Mouse (Mus musculus) forebrain, postnatal 0 days (tissue): ENCODE measurements around the gene Gm20662. TPM values are rescaled to one million over a fixed set of nuclear protein-coding genes. Genes with fewer than 3 reads are reported as not detected.

Source experiments
- ATAC-seq: fragments of 200-750 bp; cut with Nextera tagmentation; 2 replicates; pipeline ENCODE4 v1.8.0; 2017; ENCODE audit warnings: mild to moderate bottlenecking, moderate library complexity
- DNase-seq: peaks from one replicate; pipeline ENCODE4 v3.0.0-alpha.2; 2015
- H3K27ac ChIP-seq: fragments of 300-500 bp; sonication (generic); 2 replicates; pipeline ENCODE4 v1.5.1; 2014; ENCODE audit warnings: low read depth, mild to moderate bottlenecking, antibody characterized with exemption, low read length, moderate library complexity, mixed read lengths
- H3K27me3 ChIP-seq: fragments of 300-500 bp; sonication (generic); 2 replicates; pipeline ENCODE4 v1.6.1; 2014; ENCODE audit warnings: mild to moderate bottlenecking, low read length, mixed read lengths; ENCODE audit not compliant: insufficient read depth
- H3K36me3 ChIP-seq: fragments of 300-500 bp; sonication (generic); 2 replicates; pipeline ENCODE4 v1.6.1; 2014; ENCODE audit warnings: mild to moderate bottlenecking, moderate library complexity; ENCODE audit not compliant: insufficient read depth
- H3K4me1 ChIP-seq: fragments of 300-500 bp; sonication (generic); 2 replicates; pipeline ENCODE4 v1.6.1; 2014; ENCODE audit warnings: antibody characterized with exemption; ENCODE audit not compliant: insufficient read depth
- H3K4me2 ChIP-seq: fragments of 300-500 bp; sonication (generic); 2 replicates; pipeline ENCODE4 v1.6.1; 2014; ENCODE audit warnings: low read depth, mild to moderate bottlenecking, moderate library complexity
- H3K4me3 ChIP-seq: fragments of 300-500 bp; sonication (generic); 2 replicates; pipeline ENCODE4 v1.5.1; 2014; ENCODE audit warnings: low read depth, low read length, mixed read lengths
- H3K9ac ChIP-seq: fragments of 300-500 bp; sonication (generic); 2 replicates; pipeline ENCODE4 v1.6.1; 2014; ENCODE audit warnings: mild to moderate bottlenecking
- H3K9me3 ChIP-seq: fragments of 300-500 bp; sonication (generic); 2 replicates; pipeline ENCODE4 v1.6.1; 2016; ENCODE audit warnings: low read length
- CTCF ChIP-seq: sonication (generic); IDR thresholded peaks from 2 replicates; pipeline ENCODE4 v1.5.1; 2016; ENCODE audit warnings: antibody characterized with exemption, control low read depth, low read depth
- WGBS: fragments of 180-500 bp; shearing (Covaris S2); extraction: QIAGEN DNeasy Blood & Tissue Kit; methylation state at CpG from one replicate; pipeline ENCODE4 v1.1.7; 2014; 5-methylcytosine and 5-hydroxymethylcytosine counted together
- polyA plus RNA-seq: library from polyadenylated mRNA; unstranded; fragments of >200 nt; fragmentation: Nextera tagmentation; extraction: Ambion mirVana; gene quantifications from 2 replicates; pipeline ENCODE4 v1.2.1, GENCODE M21; 2015
- total RNA-seq: library from RNA; depleted of rRNA; stranded (reverse); fragments of >200 nt; gene quantifications from 2 replicates; pipeline ENCODE4 v1.2.3, GENCODE M21; 2014

The Gm20662 gene
- total and polyA plus RNA-seq, 2 experiments from 2014 or later, result 7.9 TPM; not detected in 1

DNA sequence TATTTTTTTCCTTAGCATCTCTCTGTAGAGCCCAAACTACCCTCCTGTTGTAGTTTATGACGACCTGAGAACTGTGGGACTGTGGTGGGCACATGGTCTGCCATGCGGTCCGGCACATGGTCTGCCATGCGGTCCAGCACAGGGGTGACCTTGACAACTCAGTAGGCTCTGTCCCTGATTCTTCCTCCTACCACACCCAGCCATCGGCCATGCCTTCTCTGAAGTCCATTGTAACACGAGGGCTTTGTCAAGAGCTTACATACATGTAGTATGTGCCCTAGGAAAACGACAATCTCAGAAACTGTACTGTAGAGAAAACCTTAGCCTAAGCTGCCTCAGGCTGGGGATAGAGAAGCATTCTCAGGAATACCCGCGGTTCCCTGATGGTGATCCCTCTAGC is 31.5 kb upstream of the Gm20662 start:
- H3K4me1 ChIP-seq, result peaks cover 17% of the 10 kb centered on the region
- H3K9me3 ChIP-seq, result no peaks in the 10 kb centered on the region
- no peak overlapping the region for H3K4me2 ChIP-seq
- H3K27ac ChIP-seq, result no peak overlapping the region
- H3K36me3 ChIP-seq, result peaks cover 14% of the 10 kb centered on the region
- ATAC-seq, result no peak
- no peak for TF ChIP-seq CTCF
- H3K27me3 ChIP-seq, result no peaks in the 10 kb centered on the region
- H3K4me3 ChIP-seq, result no peak overlapping the region
- 93% methylated on average over 9 of the region's 9 CpGs for WGBS
- H3K9ac ChIP-seq, result no peak overlapping the region
- DNase-seq, result no peak

GRCm38 (mm10) chr9:107966676-107967075 is 29.5 kb upstream of the Gm20662 start:
- no peak overlapping the region for H3K9ac ChIP-seq
- peaks cover 4% of the 10 kb centered on the region; the same call in 1 of the 2 replicates for H3K4me1 ChIP-seq
- ATAC-seq (no peak), DNase-seq (no peak)
- WGBS, result 91% methylated on average over 10 of the region's 10 CpGs
- no peak overlapping the region for H3K4me2 ChIP-seq
- H3K27ac ChIP-seq, result no peak overlapping the region
- no peaks in the 10 kb centered on the region for H3K27me3 ChIP-seq
- H3K36me3 ChIP-seq, result peaks cover 11% of the 10 kb centered on the region
- H3K4me3 ChIP-seq, result no peak overlapping the region
- no peak for TF ChIP-seq CTCF
- no peaks in the 10 kb centered on the region for H3K9me3 ChIP-seq

DNA sequence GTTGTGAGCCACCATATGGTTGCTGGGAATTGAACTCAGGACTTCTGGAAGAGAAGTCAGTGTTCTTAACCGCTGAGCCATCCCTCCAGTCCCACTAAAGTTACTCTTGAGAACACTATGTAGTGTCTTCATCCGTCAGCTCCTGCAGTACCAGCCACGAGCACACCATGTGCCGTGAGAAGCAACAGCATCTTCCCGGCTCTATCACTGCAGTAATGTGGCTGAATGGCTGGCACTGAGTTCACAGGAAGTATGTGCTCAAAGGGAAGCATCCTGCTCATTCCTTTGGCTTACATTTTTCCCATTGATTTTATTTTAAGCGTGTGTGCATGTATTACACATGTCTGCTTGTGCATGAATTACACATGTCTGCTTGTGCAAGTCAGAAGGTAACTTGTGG is 28.7 kb upstream of the Gm20662 start:
- no peak for ATAC-seq
- no peak for TF ChIP-seq CTCF
- WGBS, result 86% methylated on average over 6 of the region's 6 CpGs

DNA sequence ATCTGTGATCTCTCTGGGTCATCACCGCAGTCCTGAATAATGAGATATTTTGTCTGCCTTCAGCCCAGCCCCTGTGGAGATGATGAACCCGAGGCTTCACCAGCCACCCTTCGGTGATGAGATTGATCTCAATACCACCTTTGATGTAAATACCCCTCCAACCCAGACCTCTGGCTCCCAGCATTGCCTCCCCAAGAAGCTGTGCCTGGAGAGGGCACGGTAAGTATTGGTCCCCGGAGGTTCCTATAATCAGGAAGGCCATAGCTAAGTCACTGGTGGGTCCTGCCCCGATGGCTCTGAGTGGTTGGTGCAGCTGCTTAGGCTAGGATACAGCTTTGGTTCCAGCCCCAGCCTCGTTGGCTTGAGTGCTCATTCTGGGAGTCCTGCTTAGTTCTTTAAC is 27.6 kb upstream of the Gm20662 start:
- no peaks in the 10 kb centered on the region for H3K4me1 ChIP-seq
- H3K4me3 ChIP-seq, result no peak overlapping the region
- peaks cover 16% of the 10 kb centered on the region; the same call in 1 of the 2 replicates for H3K36me3 ChIP-seq
- ATAC-seq, result no peak
- no peak for TF ChIP-seq CTCF
- no peak overlapping the region for H3K27ac ChIP-seq
- H3K9me3 ChIP-seq, result no peaks in the 10 kb centered on the region
- no peak overlapping the region for H3K9ac ChIP-seq
- no peak for DNase-seq
- WGBS, result 92% methylated on average over 7 of the region's 7 CpGs
- no peaks in the 10 kb centered on the region for H3K27me3 ChIP-seq
- H3K4me2 ChIP-seq, result no peak overlapping the region

More for the DNA sequence above, 28.7 kb upstream of the Gm20662 start:
- peaks cover 16% of the 10 kb centered on the region for H3K36me3 ChIP-seq
- H3K9me3 ChIP-seq, result no peaks in the 10 kb centered on the region
- H3K27ac ChIP-seq, result no peak overlapping the region
- no peak overlapping the region for H3K9ac ChIP-seq
- no peak overlapping the region for H3K4me3 ChIP-seq
- DNase-seq, result no peak
- no peaks in the 10 kb centered on the region for H3K27me3 ChIP-seq
- H3K4me1 ChIP-seq, result no peaks in the 10 kb centered on the region
- no peak overlapping the region for H3K4me2 ChIP-seq

DNA sequence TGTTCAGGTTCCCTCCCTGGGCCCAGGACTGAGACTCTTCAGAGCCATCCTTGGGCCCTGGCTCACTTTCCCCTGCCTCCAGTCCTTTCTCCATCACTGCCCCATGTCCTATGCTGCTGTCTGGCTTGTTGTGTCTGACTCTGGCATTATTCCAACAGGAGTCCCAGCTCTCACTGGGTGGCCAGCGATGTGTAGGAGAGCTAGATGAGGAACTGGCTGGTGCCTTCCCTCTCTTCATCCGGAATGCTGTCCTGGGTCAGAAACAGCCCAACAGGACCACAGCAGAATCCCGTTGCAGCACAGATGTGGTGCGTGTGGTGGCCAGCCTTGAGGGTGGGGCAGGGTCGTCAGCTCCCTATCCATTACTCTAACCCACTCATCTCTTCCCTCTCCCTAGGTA is 25.8 kb upstream of the Gm20662 start:
- DNase-seq (no peak), ATAC-seq (no peak)
- H3K4me3 ChIP-seq, result no peak overlapping the region
- no peak overlapping the region for H3K27ac ChIP-seq
- peaks cover 13% of the 10 kb centered on the region; the same call in 1 of the 2 replicates for H3K36me3 ChIP-seq
- no peak overlapping the region for H3K4me2 ChIP-seq
- TF ChIP-seq CTCF, result no peak
- no peaks in the 10 kb centered on the region for H3K27me3 ChIP-seq
- no peak overlapping the region for H3K9ac ChIP-seq
- 93% methylated on average over 5 of the region's 5 CpGs for whole genome bisulfite sequencing
- H3K4me1 ChIP-seq, result no peaks in the 10 kb centered on the region
- H3K9me3 ChIP-seq, result no peaks in the 10 kb centered on the region

DNA sequence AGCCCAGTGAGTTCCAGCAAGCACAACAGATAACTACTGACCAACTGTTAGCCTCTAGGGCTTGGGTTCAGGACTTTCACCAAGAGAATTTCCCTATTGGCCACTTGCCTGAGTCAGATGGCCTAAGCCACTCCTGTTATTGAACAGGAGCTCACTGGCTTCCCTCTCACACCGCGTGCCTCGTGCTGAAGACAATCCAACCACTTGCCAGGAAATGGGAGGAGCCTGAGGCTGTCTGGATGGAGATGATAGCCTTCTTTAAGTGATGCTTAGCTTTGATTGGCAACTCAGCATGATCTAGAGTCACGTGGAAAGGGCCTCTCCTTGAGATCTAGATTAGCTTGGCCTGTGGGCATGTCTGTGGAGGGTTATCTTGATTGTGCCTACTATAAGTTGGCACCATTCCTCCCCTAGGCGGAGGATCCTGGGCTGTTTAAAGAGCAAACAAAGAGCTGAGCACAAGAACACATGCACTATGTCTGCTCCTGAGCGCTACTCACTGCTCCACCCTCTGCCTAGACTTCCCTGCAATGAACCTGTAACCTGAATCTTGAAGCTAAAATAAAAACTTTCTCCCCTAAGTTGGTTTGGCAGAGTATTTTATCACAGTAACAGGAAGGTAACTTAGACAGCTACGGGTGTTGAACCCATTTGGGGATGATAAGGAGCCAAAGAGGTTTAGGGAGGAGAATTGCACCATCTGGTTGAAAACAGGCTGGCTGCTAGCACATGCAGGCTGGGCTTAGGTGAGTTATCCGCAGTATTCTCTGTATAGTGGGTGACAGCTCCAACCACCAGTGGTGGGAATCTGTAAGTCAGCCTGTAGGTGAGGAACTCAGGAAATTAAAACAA is 24.2 kb upstream of the Gm20662 start:
- Histone ChIP-seq H3K4me3 (no peak overlapping the region), H3K9me3 (no peaks in the 10 kb centered on the region), H3K4me1 (no peaks in the 10 kb centered on the region), H3K4me2 (no peak overlapping the region), H3K9ac (no peak overlapping the region), H3K27ac (no peak overlapping the region), H3K27me3 (no peaks in the 10 kb centered on the region), H3K36me3 (peaks cover 13% of the 10 kb centered on the region; the same call in 1 of the 2 replicates)
- DNase-seq (no peak), ATAC-seq (no peak)
- WGBS, result 83% methylated on average over 8 of the region's 8 CpGs
- no peak for TF ChIP-seq CTCF

DNA sequence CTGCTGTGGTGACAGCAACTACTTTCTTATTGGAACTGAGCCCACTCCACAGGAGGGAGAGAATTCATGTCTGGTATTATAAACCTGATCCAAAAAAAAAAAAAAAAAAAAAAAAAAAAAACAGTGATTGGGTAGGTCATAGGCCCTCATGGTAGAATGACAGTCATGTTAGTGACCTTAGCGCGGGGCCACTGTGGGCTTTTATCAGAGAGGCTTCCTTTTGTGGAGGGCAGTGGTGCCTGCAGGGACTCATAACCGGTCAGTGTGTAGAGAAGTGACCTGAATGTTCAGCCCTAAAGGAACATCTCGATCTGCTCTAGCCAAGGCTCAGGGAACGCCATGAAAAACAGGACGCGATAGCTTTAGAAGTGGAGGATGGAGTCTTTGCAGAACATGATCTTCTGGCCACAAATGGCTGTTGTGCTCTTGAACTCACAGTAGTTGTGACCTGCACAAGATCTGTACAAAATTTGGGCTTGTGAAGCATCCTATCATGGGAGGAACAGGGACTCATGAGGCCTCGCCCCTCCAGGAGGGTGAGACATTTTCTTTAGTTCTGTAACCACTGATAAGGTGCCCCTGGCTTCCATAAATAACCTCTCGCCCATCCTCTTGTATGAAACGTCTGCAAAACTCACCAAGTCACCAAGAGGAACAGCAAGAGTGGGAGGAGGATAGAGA is 21.5 kb upstream of the Gm20662 start:
- Histone ChIP-seq H3K4me3 (no peak overlapping the region), H3K27ac (no peak overlapping the region), H3K9ac (no peak overlapping the region), H3K4me2 (no peak overlapping the region), H3K4me1 (no peaks in the 10 kb centered on the region), H3K36me3 (0 out of 2 replicates have a peak, but pooled peaks cover 5% of the 10 kb centered on the region), H3K9me3 (no peaks in the 10 kb centered on the region), H3K27me3 (no peaks in the 10 kb centered on the region)
- ATAC-seq, result no peak
- no peak for TF ChIP-seq CTCF
- 90% methylated on average over 10 of the region's 10 CpGs for WGBS
- DNase-seq, result no peak
